Mouse (Mus musculus) heart, embryonic 13.5 days (tissue): ENCODE data around the gene Arcn1. TPM values are rescaled to one million over a fixed set of nuclear protein-coding genes. Genes with fewer than 3 reads are reported as not detected.

ENCODE experiments used
- ATAC-seq: fragments of 200-750 bp; cut with Nextera tagmentation; 2 replicates; pipeline ENCODE4 v1.8.0; 2017; ENCODE audit warnings: moderate TSS enrichment; ENCODE audit not compliant: insufficient number of reproducible peaks, low FRiP score, low TSS enrichment; ENCODE audit errors: extremely low read depth
- H3K27ac ChIP-seq: fragments of 300-500 bp; sonication (generic); replicated peaks from 2 replicates; pipeline ENCODE4 v1.5.1; 2015; ENCODE audit warnings: moderate library complexity, mild to moderate bottlenecking, inconsistent platforms
- H3K27me3 ChIP-seq: fragments of 300-500 bp; sonication (generic); replicated peaks from 2 replicates; pipeline ENCODE4 v1.6.1; 2015; ENCODE audit warnings: mild to moderate bottlenecking, inconsistent platforms
- H3K36me3 ChIP-seq: fragments of 300-500 bp; sonication (generic); 2 replicates; pipeline ENCODE4 v1.6.1; 2015; ENCODE audit warnings: mild to moderate bottlenecking, inconsistent platforms
- H3K4me1 ChIP-seq: fragments of 300-500 bp; sonication (generic); 2 replicates; pipeline ENCODE4 v1.6.1; 2015; ENCODE audit warnings: inconsistent platforms
- H3K4me2 ChIP-seq: fragments of 300-500 bp; sonication (generic); 2 replicates; pipeline ENCODE4 v1.6.1; 2015; ENCODE audit warnings: inconsistent platforms, mild to moderate bottlenecking, moderate library complexity
- H3K4me3 ChIP-seq: fragments of 300-500 bp; sonication (generic); 2 replicates; pipeline ENCODE4 v1.5.1; 2015; ENCODE audit warnings: moderate library complexity, mild to moderate bottlenecking, inconsistent platforms
- H3K9ac ChIP-seq: fragments of 300-500 bp; sonication (generic); 2 replicates; pipeline ENCODE4 v1.6.1; 2015; ENCODE audit warnings: inconsistent platforms, mild to moderate bottlenecking, moderate library complexity
- H3K9me3 ChIP-seq: fragments of 300-500 bp; sonication (generic); 2 replicates; pipeline ENCODE4 v1.6.1; 2016; ENCODE audit warnings: inconsistent platforms
- WGBS: fragments of 180-500 bp; shearing (Covaris S2); methylation state at CpG from one replicate; pipeline ENCODE4 v1.1.7; 2015; ENCODE audit warnings: mixed read lengths; 5-methylcytosine and 5-hydroxymethylcytosine counted together
- polyA plus RNA-seq: library from polyadenylated mRNA; unstranded; fragments of >200 nt; fragmentation: Nextera tagmentation; extraction: Ambion mirVana; gene quantifications from 2 replicates; pipeline ENCODE4 v1.2.1, GENCODE M21; 2015

The Arcn1 gene
- polyA plus RNA-seq, 1 experiment from 2014 or later, result 114 TPM

DNA sequence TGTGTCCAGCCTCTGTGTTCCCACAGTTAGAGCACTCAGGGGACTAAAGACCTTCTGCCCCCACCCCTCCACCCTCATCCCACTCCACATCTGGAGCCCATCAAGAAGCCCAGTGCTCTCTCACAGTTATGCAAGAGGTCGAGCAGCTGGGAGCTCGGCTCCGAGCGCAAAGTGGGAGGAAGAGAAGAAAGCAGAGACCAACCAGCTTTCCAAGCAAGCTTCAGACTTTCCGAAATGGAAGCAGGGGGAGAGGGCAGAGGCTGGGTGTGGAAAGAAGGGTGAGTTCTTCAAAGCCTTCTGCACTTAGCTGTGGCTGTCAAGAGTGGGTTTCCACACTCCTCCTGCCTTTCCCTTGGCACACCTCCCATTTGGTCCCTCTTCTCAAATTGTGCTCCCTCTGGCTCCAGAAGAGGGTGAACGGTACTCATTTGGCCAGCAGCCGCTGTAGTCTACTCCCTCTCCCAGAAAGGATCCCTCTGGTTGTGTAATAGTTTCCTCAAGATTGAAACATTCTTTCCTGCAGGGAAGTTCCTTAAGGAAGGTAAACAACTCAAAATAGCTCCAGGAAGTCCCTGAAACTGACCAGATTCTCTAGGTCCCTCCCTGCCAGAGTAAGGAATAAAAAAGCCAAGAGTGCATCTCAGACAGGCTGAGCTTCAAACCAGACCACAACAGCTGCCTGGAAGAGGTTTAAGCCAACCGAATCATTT, 30.2 kb downstream of the Arcn1 start:
- peaks cover 38% of the 10 kb centered on the region for H3K4me1 ChIP-seq
- no peak for ATAC-seq
- H3K4me3 ChIP-seq, result no peak overlapping the region
- no peak overlapping the region for H3K9ac ChIP-seq
- H3K27ac ChIP-seq, result peak overlapping the region; percentile 64
- WGBS, result 23% methylated on average over 8 of the region's 8 CpGs
- H3K36me3 ChIP-seq, result peaks cover 14% of the 10 kb centered on the region
- peaks cover 4% of the 10 kb centered on the region for H3K27me3 ChIP-seq
- H3K4me2 ChIP-seq, result peak overlapping the region; percentile 16; the same call in 1 of the 2 replicates
- no peaks in the 10 kb centered on the region for H3K9me3 ChIP-seq

- peaks cover 42% of the 10 kb centered on the region for H3K4me1 ChIP-seq
- no peaks in the 10 kb centered on the region for H3K9me3 ChIP-seq
- H3K4me2 ChIP-seq, result no peak overlapping the region
- peaks cover 6% of the 10 kb centered on the region for H3K36me3 ChIP-seq
- H3K27me3 ChIP-seq, result peaks cover 4% of the 10 kb centered on the region
- H3K4me3 ChIP-seq, result no peak overlapping the region
- no peak overlapping the region for H3K27ac ChIP-seq
- no peak overlapping the region for H3K9ac ChIP-seq
- WGBS, result 63% methylated on average over 2 of the region's 2 CpGs
- no peak for ATAC-seq
These were observed 31.3 kb downstream of the Arcn1 start for GRCm38 (mm10) chr9:44736301-44736700.

- peaks cover 42% of the 10 kb centered on the region for H3K4me1 ChIP-seq
- H3K4me3 ChIP-seq, result no peak overlapping the region
- H3K9ac ChIP-seq, result no peak overlapping the region
- no peak for ATAC-seq
- peaks cover 4% of the 10 kb centered on the region for H3K27me3 ChIP-seq
- no peak overlapping the region for H3K4me2 ChIP-seq
- 76% methylated on average over 6 of the region's 6 CpGs for WGBS
- no peaks in the 10 kb centered on the region for H3K9me3 ChIP-seq
- H3K36me3 ChIP-seq, result peaks cover 2% of the 10 kb centered on the region; the same call in 1 of the 2 replicates
- H3K27ac ChIP-seq, result no peak overlapping the region
These were observed 31.8 kb downstream of the Arcn1 start for GRCm38 (mm10) chr9:44735886-44736285.

GRCm38 (mm10) chr9:44734524-44735494, 32.8 kb downstream of the Arcn1 start, which contains the start of gene Phldb1:
Phldb1 (minus strand) TSS chr9:44735198.
- Histone ChIP-seq H3K9ac (peak within 1 kb of the TSS; percentile 85), H3K27me3 (peaks cover 4% of the 10 kb centered on the region), H3K36me3 (no peaks in the 10 kb centered on the region), H3K27ac (peak within 1 kb of the TSS; percentile 77), H3K9me3 (no peaks in the 10 kb centered on the region), H3K4me3 (peak within 1 kb of the TSS; percentile 73), H3K4me2 (peak within 1 kb of the TSS; percentile 99), H3K4me1 (peaks cover 42% of the 10 kb centered on the region)
- ATAC-seq, result 0 out of 2 replicates have a peak, but pooled peaks have one; percentile 12
- under 1% methylated on average over 45 of the region's 47 CpGs for WGBS

DNA sequence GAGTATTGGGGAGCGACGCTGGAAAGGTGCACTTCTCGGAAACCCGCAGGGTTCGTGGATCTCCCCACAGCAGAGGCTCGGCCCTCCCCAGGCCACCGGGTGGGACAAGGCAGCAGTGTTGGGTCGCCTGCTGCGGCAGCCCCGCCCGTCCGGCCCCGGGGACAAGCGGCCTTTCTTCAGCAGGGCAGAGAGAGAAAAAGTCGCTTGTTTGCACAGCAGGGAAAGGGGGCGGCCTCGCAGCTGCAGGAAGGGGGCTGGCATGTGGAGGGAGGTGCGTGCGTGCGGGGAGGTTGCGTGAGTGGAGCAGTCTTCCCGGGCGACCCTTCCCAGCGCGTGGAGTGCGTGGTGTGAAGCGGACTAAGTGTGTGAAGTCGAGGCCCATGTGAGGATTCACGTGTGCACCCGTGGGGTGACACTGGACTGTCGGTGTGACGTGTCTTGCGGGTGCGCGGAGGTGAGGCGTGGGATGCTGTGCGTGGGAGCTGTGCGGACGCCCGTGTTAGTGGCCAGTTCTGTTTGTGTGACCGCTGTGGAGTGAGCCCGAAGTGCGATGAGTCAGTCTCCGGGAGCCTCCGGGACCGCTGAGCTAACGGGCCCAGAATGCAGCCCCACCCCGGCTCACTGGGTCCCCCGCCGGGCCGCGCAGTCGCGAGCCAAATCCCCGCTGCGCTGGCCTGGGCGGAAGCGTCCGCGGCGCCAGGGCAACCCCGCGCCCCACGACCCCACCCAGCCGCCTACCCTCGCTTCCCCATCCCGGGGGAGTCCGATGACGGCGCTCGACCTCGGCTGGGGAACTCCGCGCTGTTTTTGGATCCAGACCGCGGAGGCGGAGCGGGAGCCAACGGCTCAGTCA, 33.7 kb downstream of the Arcn1 start:
- peak overlapping the region; percentile 77 for H3K27ac ChIP-seq
- peak overlapping the region; percentile 99 for H3K4me2 ChIP-seq
- 1% methylated on average over 79 of the region's 79 CpGs for WGBS
- no peak for ATAC-seq
- H3K27me3 ChIP-seq, result peaks cover 4% of the 10 kb centered on the region
- H3K36me3 ChIP-seq, result no peaks in the 10 kb centered on the region
- H3K9me3 ChIP-seq, result no peaks in the 10 kb centered on the region
- peaks cover 42% of the 10 kb centered on the region for H3K4me1 ChIP-seq
- H3K4me3 ChIP-seq, result peak overlapping the region; percentile 73
- H3K9ac ChIP-seq, result peak overlapping the region; percentile 85

DNA sequence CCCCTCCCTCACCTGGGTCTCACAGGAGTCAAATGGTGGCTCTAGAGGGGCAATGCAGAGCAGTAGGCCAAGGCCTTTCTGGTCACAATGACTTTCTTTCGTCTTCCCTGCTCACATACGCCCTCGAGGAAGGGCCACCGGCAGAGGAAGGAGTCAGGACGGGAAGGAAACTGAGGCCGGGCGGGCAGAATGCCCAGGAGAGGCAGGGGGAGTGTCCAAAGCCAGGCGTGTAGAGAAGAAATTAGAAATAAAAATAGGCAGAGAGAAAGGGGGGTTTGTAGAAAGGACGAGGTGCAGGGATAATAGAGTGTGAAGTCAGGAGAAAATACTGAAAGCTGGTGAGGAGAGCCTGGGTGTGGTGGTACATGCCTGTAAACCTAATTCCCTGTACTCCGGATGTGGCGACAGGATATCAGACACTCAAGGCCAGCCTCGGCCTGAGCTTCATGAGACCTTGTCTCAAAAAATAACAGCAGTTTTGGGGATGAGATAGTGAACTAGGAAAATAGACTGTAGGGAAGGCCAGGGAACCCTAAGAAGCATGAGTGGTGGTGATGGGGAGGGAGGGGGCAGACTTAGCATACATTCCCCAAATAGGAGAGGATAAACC, 34.6 kb downstream of the Arcn1 start:
- Histone ChIP-seq H3K9ac (peak overlapping the region; percentile 85), H3K4me1 (peaks cover 42% of the 10 kb centered on the region), H3K27me3 (peaks cover 4% of the 10 kb centered on the region), H3K4me2 (peak overlapping the region; percentile 99), H3K4me3 (peak overlapping the region; percentile 73), H3K9me3 (no peaks in the 10 kb centered on the region), H3K27ac (peak overlapping the region; percentile 77), H3K36me3 (no peaks in the 10 kb centered on the region)
- 45% methylated on average over 12 of the region's 12 CpGs for WGBS
- ATAC-seq, result no peak

GRCm38 (mm10) chr9:44732130-44732549, 35.5 kb downstream of the Arcn1 start:
- H3K9ac ChIP-seq, result peak overlapping the region; percentile 24; the same call in 1 of the 2 replicates
- peaks cover 4% of the 10 kb centered on the region for H3K27me3 ChIP-seq
- no peak for ATAC-seq
- H3K9me3 ChIP-seq, result no peaks in the 10 kb centered on the region
- no peak overlapping the region for H3K4me3 ChIP-seq
- H3K4me1 ChIP-seq, result peaks cover 38% of the 10 kb centered on the region
- WGBS, result 42% methylated on average over 5 of the region's 5 CpGs
- peak overlapping the region; percentile 99 for H3K4me2 ChIP-seq
- H3K27ac ChIP-seq, result peak overlapping the region; percentile 77; the same call in 1 of the 2 replicates
- no peaks in the 10 kb centered on the region for H3K36me3 ChIP-seq

GRCm38 (mm10) chr9:44727441-44727840, 40.2 kb downstream of the Arcn1 start:
- ATAC-seq, result no peak
- H3K27ac ChIP-seq, result no peak overlapping the region
- peaks cover 55% of the 10 kb centered on the region for H3K4me1 ChIP-seq
- H3K36me3 ChIP-seq, result peaks cover 10% of the 10 kb centered on the region; the same call in 1 of the 2 replicates
- H3K27me3 ChIP-seq, result no peaks in the 10 kb centered on the region
- H3K4me3 ChIP-seq, result no peak overlapping the region
- 72% methylated on average over 5 of the region's 5 CpGs for WGBS
- H3K9me3 ChIP-seq, result no peaks in the 10 kb centered on the region
- H3K4me2 ChIP-seq, result no peak overlapping the region
- no peak overlapping the region for H3K9ac ChIP-seq

GRCm38 (mm10) chr9:44726431-44727146, 41.1 kb downstream of the Arcn1 start:
- no peaks in the 10 kb centered on the region for H3K27me3 ChIP-seq
- peaks cover 59% of the 10 kb centered on the region for H3K4me1 ChIP-seq
- H3K4me3 ChIP-seq, result no peak overlapping the region
- no peaks in the 10 kb centered on the region for H3K9me3 ChIP-seq
- H3K27ac ChIP-seq, result 0 out of 2 replicates have a peak overlapping the region, but pooled peaks have one; percentile 1
- no peak for ATAC-seq
- peaks cover 10% of the 10 kb centered on the region; the same call in 1 of the 2 replicates for H3K36me3 ChIP-seq
- 35% methylated on average over 10 of the region's 10 CpGs for WGBS
- H3K4me2 ChIP-seq, result peak overlapping the region; percentile 11; the same call in 1 of the 2 replicates
- H3K9ac ChIP-seq, result peak overlapping the region; percentile 55; the same call in 1 of the 2 replicates

DNA sequence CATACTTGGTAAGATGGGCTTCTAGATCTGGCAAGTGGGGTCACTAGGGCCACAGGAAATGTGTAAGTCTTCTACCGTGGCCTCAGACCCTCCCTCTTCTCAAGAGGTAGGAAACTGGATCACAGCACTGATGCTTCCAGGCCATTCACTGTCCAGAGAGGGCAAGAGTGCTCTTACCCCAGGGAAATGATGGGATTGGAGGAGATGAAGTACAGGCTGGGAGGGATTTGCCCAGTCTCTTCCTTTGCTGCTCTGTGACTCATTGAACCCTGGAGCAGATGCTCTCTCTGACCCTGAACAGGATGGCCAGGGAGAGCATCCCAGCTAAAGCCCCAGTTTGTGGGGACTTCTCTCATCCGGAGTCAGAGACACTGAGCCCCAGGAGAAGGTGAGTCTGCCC, 43.0 kb downstream of the Arcn1 start:
- no peak overlapping the region for H3K4me2 ChIP-seq
- WGBS, result 59% methylated on average over 2 of the region's 2 CpGs
- peaks cover 10% of the 10 kb centered on the region; the same call in 1 of the 2 replicates for H3K36me3 ChIP-seq
- peaks cover 73% of the 10 kb centered on the region for H3K4me1 ChIP-seq
- no peak for ATAC-seq
- peak overlapping the region; percentile 62 for H3K9ac ChIP-seq
- H3K27ac ChIP-seq, result peak overlapping the region; percentile 80; the same call in 1 of the 2 replicates
- H3K27me3 ChIP-seq, result no peaks in the 10 kb centered on the region
- H3K9me3 ChIP-seq, result no peaks in the 10 kb centered on the region
- H3K4me3 ChIP-seq, result no peak overlapping the region
